Mouse (Mus musculus): ENCODE measurements at regions not wholly inside any gene's neighbourhood (a gene's known extent, or its start where the extent isn't known, plus 50 kb on each side); places are given as distances from the start of the nearest gene placed in this dataset.

- no peak for DNase-seq
Measured at GRCm38 (mm10) chr7:71289702-71290101, 61.6 kb downstream of the Gm10295 start.

GRCm38 (mm10) chr7:71289266-71289665 is 62.0 kb downstream of the Gm10295 start:
- DNase-seq, result no peak

GRCm38 (mm10) chr7:71287441-71287840 is 63.8 kb downstream of the Gm10295 start:
- no peak for DNase-seq

- no peak for DNase-seq
Measured at GRCm38 (mm10) chr7:71284246-71284645, 67.0 kb downstream of the Gm10295 start.

- DNase-seq, result no peak
Measured at GRCm38 (mm10) chr7:71283419-71283818, 67.9 kb downstream of the Gm10295 start.

GRCm38 (mm10) chr7:71266101-71266500 is 85.2 kb downstream of the Gm10295 start:
- no peak for DNase-seq

GRCm38 (mm10) chr7:71264115-71264514 is 87.2 kb downstream of the Gm10295 start:
- peak; percentile 18 to 50 for DNase-seq

- no peak for DNase-seq
Measured at GRCm38 (mm10) chr7:71249669-71250068, 101.6 kb downstream of the Gm10295 start.

GRCm38 (mm10) chr7:71249216-71249615 is 102.1 kb downstream of the Gm10295 start:
- DNase-seq, result no peak

GRCm38 (mm10) chr7:71247922-71248321 is 103.4 kb downstream of the Gm10295 start:
- DNase-seq, result peak in 1 of 2 experiments; percentile 27

GRCm38 (mm10) chr7:71242379-71242911 is 108.8 kb downstream of the Gm10295 start:
- DNase-seq, result no peak

GRCm38 (mm10) chr7:71239207-71239606 is 112.1 kb downstream of the Gm10295 start:
- no peak for DNase-seq

- DNase-seq, result no peak
Measured at GRCm38 (mm10) chr7:71236334-71236733, 115.0 kb downstream of the Gm10295 start.

- DNase-seq, result no peak
Measured at GRCm38 (mm10) chr7:71234176-71234769, 117.0 kb downstream of the Gm10295 start.

GRCm38 (mm10) chr7:71232821-71233815 is 118.2 kb downstream of the Gm10295 start:
- no peak for DNase-seq

GRCm38 (mm10) chr7:71230901-71231477 is 120.3 kb downstream of the Gm10295 start:
- DNase-seq, result peak in 1 of 2 experiments; percentile 14

GRCm38 (mm10) chr7:71229183-71229582 is 122.1 kb downstream of the Gm10295 start:
- no peak for DNase-seq

GRCm38 (mm10) chr7:71224320-71224865 is 126.9 kb downstream of the Gm10295 start:
- DNase-seq, result no peak

GRCm38 (mm10) chr7:71223513-71224319 is 127.6 kb downstream of the Gm10295 start:
- peak; percentile 59 for DNase-seq

- DNase-seq, result no peak
Measured at GRCm38 (mm10) chr7:71217344-71217743, 133.9 kb downstream of the Gm10295 start.

- peak; percentile 37 to 58 for DNase-seq
Measured at GRCm38 (mm10) chr7:71216808-71217207, 134.5 kb downstream of the Gm10295 start.

- peak in 1 of 2 experiments; percentile 32 for DNase-seq
Measured at GRCm38 (mm10) chr7:71214500-71215055, 136.7 kb downstream of the Gm10295 start.

Data from kidney, adult 8-10 months (tissue).